Mouse (Mus musculus): Measurements from ENCODE around the gene 1810013L24Rik. TPM values are rescaled to one million over a fixed set of nuclear protein-coding genes. Genes with fewer than 3 reads are reported as not detected.

Gene 1810013L24Rik
- total and polyA plus RNA-seq, 3 experiments: 29.2 to 133 (median 93.2) TPM

DNA sequence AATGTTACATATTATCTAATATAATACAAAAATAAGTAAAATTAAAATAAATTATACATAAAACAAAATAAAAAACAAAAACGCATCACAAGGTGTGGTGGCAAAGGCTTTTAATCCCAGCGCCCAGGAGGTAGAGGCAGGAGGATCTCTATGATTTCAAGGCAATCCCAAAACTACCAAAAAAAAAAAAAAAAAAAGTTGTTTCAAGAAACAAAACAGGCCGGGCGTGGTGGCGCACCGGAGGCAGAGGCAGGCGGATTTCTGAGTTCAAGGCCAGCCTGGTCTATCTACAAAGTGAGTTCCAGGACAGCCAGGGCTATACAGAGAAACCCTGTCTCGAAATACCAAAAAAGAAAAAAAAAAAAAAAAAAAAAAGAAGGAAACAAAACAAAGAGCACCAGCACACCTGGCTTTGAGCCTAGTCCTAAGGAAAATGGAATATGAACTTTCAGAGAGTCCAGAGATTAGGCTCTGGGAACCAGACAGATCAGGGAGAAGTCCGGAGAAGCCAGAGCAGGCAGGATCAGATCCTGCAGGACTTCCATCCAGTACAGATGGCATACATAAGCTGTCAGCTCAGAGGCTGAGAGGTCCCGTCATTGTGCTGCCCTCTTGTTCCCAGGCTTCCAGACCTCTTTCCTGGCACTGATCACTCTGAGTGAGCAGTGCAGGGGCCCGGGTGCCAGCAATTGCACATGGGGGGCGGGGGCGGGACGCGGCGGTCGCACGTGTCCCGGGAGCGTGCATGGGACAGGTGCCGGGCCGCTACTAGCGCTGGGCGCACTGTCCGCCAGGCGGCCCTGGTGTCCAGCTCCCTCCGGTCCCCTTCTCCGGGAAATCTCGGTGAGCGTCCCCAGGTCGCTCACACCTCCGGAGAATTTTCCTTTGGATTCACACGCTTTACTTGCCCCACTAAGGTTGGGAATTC is 1.0 kb upstream of the 1810013L24Rik start:
- no peak for DNase-seq
- Histone ChIP-seq H3K27ac (peak overlapping the region; percentile 99), H3K9ac (ENCODE audit: low read depth, low read length) (peak overlapping the region; percentile 69), H3K36me3 (ENCODE audit: control insufficient read depth, insufficient read depth, low read length) (peaks cover 23% of the 10 kb centered on the region), H3K27me3 (ENCODE audit: control insufficient read depth, insufficient read depth, low read length) (no peaks in the 10 kb centered on the region), H3K4me3 (peak overlapping the region; percentile 72), H3K4me1 (ENCODE audit: control insufficient read depth, insufficient read depth, low read length) (peaks cover 7% of the 10 kb centered on the region), H3K79me2 (replicated peaks; ENCODE audit: control insufficient read depth, insufficient read depth, low read length) (peaks cover 2% of the 10 kb centered on the region)
- 11% methylated on average over 33 of the region's 33 CpGs for WGBS
- intact Hi-C loops (cut with DNase I): no loop called here
- TF ChIP-seq CTCF (IDR thresholded peaks at IDR 0.05) (peak; percentile 85), POLR2A (IDR thresholded peaks at IDR 0.05; ENCODE audit: insufficient read depth, low read depth, low read length) (no peak), EP300 (IDR thresholded peaks at IDR 0.05; ENCODE audit: insufficient read depth, low read depth, low read length) (no peak)

DNA sequence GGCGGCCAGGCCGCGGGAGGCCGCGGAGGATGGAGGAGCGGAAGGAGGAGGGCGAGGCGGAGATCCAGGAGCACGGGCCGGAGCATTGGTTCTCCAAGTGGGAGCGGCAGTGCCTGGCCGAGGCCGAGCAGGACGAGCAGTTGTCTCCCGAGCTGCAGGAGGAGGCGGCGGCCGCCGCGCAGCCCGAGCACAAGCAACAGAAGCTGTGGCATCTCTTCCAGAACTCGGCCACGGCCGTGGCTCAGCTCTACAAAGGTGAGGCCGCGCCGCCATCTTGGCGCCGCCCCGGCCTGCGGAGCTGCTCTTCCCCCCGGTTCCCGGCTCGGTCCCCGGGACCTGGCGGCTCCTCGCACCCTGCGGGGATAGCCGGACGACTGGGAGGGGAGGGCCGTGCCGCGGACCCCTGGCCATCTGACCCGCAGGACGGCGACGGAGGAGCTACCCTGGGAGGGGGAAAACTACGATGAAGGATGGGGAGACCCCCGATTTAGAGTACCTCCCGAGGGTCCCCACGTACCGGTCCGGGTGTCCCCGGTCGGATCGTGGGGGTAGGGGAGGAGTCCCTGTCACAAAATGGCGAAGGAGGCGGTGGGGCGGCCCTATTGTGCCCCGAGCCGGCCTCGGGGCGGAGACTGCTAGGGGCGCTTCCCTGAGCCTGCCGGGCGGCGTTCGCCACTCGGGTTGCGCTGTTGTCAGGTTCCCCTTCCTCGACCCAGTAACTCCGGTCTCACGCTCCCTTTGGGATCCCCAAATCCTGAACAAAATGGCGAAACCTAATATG is 721 bp downstream of the 1810013L24Rik start:
- Histone ChIP-seq H3K79me2 (replicated peaks; ENCODE audit: control insufficient read depth, insufficient read depth, low read length) (peaks cover 2% of the 10 kb centered on the region), H3K9ac (ENCODE audit: low read depth, low read length) (peak overlapping the region; percentile 95), H3K27ac (peak overlapping the region; percentile 98), H3K4me1 (ENCODE audit: control insufficient read depth, insufficient read depth, low read length) (peaks cover 10% of the 10 kb centered on the region), H3K4me3 (peak overlapping the region; percentile 95), H3K36me3 (ENCODE audit: control insufficient read depth, insufficient read depth, low read length) (peaks cover 40% of the 10 kb centered on the region), H3K27me3 (ENCODE audit: control insufficient read depth, insufficient read depth, low read length) (no peaks in the 10 kb centered on the region)
- no peak for TF ChIP-seq CTCF (IDR thresholded peaks at IDR 0.05)
- peak; percentile 9; the same call in 1 of the 2 replicates for TF ChIP-seq POLR2A (IDR thresholded peaks at IDR 0.05; ENCODE audit: insufficient read depth, low read depth, low read length)
- intact Hi-C loops (cut with DNase I): loop anchor here (1.0 to 5.0 kb wide), 2 partner anchors 32 to 93 kb away; no protein-coding TSS in a partner anchor
- under 1% methylated on average over 67 of the region's 74 CpGs for WGBS
- peak; percentile 86 for DNase-seq

DNA sequence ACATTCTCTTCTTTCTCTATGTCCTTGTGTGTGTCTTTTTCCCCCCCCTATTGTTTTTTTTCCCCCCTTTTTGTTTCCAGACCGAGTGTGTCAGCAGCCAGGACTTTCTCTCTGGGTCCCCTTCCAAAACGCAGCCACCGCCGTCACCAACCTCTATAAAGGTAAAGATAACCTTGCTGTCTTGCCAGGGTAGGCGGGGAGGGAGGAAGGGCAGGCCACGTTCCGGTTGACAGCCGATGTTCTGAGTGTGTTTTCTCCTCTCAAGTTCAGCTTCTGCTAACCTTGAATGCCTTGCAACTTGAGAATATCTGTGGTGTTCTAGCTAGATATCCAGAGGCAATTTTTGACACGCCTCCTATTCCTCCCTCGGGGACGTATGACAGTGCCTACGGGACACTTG is 1.3 kb downstream of the 1810013L24Rik start:
- peak; percentile 51 to 54 for DNase-seq
- intact Hi-C loops (cut with DNase I): loop anchor here (5.0 kb wide), 1 partner anchor 94 kb away; no protein-coding TSS in a partner anchor
- WGBS: under 1% methylated on average over 12 of the region's 12 CpGs

DNA sequence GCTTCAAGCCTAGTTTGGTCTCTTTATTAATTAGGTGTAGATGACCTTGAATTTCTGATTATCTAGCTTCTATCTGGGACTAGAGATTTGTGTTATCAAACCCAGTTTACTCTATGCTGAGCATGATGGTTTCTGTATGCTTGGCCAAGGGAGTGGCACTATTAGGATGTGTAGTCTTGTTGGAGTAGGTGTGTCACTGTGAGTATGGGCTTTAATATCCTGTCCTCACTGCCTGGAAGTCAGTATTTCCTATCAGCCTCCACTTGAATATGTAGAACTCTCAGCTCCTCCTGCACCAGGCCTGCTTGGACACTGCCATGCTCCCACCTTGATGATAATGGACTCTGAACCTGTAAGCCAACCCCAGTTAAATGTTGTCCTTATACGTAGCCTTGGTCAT is 7.0 kb downstream of the 1810013L24Rik start:
- no peak for TF ChIP-seq CTCF (IDR thresholded peaks at IDR 0.05)
- TF ChIP-seq POLR2A (IDR thresholded peaks at IDR 0.05; ENCODE audit: insufficient read depth, low read depth, low read length): no peak
- TF ChIP-seq EP300 (IDR thresholded peaks at IDR 0.05; ENCODE audit: insufficient read depth, low read depth, low read length): no peak
- H3K4me3 ChIP-seq: no peak overlapping the region
- H3K27me3 ChIP-seq (ENCODE audit: control insufficient read depth, insufficient read depth, low read length): no peaks in the 10 kb centered on the region
- no peak overlapping the region for H3K9ac ChIP-seq (ENCODE audit: low read depth, low read length)
- DNase-seq: no peak
- H3K79me2 ChIP-seq (replicated peaks; ENCODE audit: control insufficient read depth, insufficient read depth, low read length): peaks cover 7% of the 10 kb centered on the region
- intact Hi-C loops (cut with DNase I): no loop called here
- WGBS: 34% methylated on average over 1 of the region's 1 CpGs
- no peak overlapping the region for H3K27ac ChIP-seq
- H3K36me3 ChIP-seq (ENCODE audit: control insufficient read depth, insufficient read depth, low read length): peaks cover 85% of the 10 kb centered on the region
- peaks cover 19% of the 10 kb centered on the region for H3K4me1 ChIP-seq (ENCODE audit: control insufficient read depth, insufficient read depth, low read length)

More for the DNA sequence above, 1.3 kb downstream of the 1810013L24Rik start:
- Histone ChIP-seq H3K79me2 (replicated peaks; ENCODE audit: control insufficient read depth, insufficient read depth, low read length) (peaks cover 2% of the 10 kb centered on the region), H3K4me3 (peak overlapping the region; percentile 95), H3K27me3 (ENCODE audit: control insufficient read depth, insufficient read depth, low read length) (no peaks in the 10 kb centered on the region), H3K4me1 (ENCODE audit: control insufficient read depth, insufficient read depth, low read length) (peaks cover 10% of the 10 kb centered on the region), H3K36me3 (ENCODE audit: control insufficient read depth, insufficient read depth, low read length) (peaks cover 45% of the 10 kb centered on the region), H3K9ac (ENCODE audit: low read depth, low read length) (peak overlapping the region; percentile 95), H3K27ac (peak overlapping the region; percentile 98)
- no peak for TF ChIP-seq POLR2A (IDR thresholded peaks at IDR 0.05; ENCODE audit: insufficient read depth, low read depth, low read length)
- TF ChIP-seq EP300 (IDR thresholded peaks at IDR 0.05; ENCODE audit: insufficient read depth, low read depth, low read length): no peak

DNA sequence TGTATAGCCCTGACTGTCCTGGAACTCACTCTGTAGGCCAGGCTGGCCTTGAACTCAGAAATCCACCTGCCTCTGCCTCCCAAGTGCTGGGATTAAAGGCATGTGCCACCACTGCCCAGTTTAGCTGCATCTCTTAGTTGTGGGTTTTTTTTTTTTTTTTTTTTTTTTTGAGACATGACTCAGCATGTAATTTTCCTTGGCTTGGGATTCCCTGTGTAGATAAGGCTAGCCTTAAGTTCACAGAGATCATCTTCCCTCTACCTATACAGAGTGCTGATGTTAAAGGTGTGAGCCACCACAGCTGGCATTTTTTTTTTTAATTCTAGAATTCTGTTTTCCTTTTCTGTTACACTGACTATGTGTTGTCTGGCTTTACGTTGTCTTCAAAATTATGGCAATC is 7.7 kb downstream of the 1810013L24Rik start:
- peaks cover 7% of the 10 kb centered on the region for H3K79me2 ChIP-seq (replicated peaks; ENCODE audit: control insufficient read depth, insufficient read depth, low read length)
- WGBS: 66% methylated on average over 1 of the region's 1 CpGs
- H3K36me3 ChIP-seq (ENCODE audit: control insufficient read depth, insufficient read depth, low read length): peaks cover 83% of the 10 kb centered on the region
- intact Hi-C loops (cut with DNase I): no loop called here
- no peak overlapping the region for H3K27ac ChIP-seq
- no peaks in the 10 kb centered on the region for H3K27me3 ChIP-seq (ENCODE audit: control insufficient read depth, insufficient read depth, low read length)
- no peak for DNase-seq
- H3K4me3 ChIP-seq: no peak overlapping the region
- no peak overlapping the region for H3K9ac ChIP-seq (ENCODE audit: low read depth, low read length)
- TF ChIP-seq POLR2A (IDR thresholded peaks at IDR 0.05; ENCODE audit: insufficient read depth, low read depth, low read length) (no peak), CTCF (IDR thresholded peaks at IDR 0.05) (no peak), EP300 (IDR thresholded peaks at IDR 0.05; ENCODE audit: insufficient read depth, low read depth, low read length) (no peak)
- H3K4me1 ChIP-seq (ENCODE audit: control insufficient read depth, insufficient read depth, low read length): peaks cover 18% of the 10 kb centered on the region
